Mouse (Mus musculus) limb, embryonic 11.5 days (tissue): Measurements from ENCODE around the gene Gart. TPM values are rescaled to one million over a fixed set of nuclear protein-coding genes. Genes with fewer than 3 reads are reported as not detected.
"Not testable (repeated sequence)": the region's sequence is repeated elsewhere in the genome, so short reads cannot be mapped to it uniquely, and the experiment has no call there.

Experiments
- ATAC-seq: fragments of 200-750 bp; cut with Nextera tagmentation; 2 replicates; pipeline ENCODE4 v1.8.0; 2017; ENCODE audit warnings: low read depth; ENCODE audit not compliant: insufficient number of reproducible peaks, low FRiP score, low TSS enrichment
- DNase-seq: peaks from one replicate; pipeline ENCODE4 v3.0.0-alpha.2; 2015; ENCODE audit warnings: low spot score
- H3K27ac ChIP-seq: fragments of 300-500 bp; sonication (generic); replicated peaks from 2 replicates; pipeline ENCODE4 v1.5.1; 2014; ENCODE audit warnings: low read depth, mild to moderate bottlenecking, low read length
- H3K27me3 ChIP-seq: fragments of 300-500 bp; sonication (generic); 2 replicates; pipeline ENCODE4 v1.6.1; 2014; ENCODE audit warnings: mild to moderate bottlenecking, low read length, mixed read lengths; ENCODE audit not compliant: control insufficient read depth, insufficient read depth
- H3K36me3 ChIP-seq: fragments of 300-500 bp; sonication (generic); 2 replicates; pipeline ENCODE4 v1.6.1; 2014; ENCODE audit warnings: mild to moderate bottlenecking, low read length, moderate library complexity, mixed read lengths; ENCODE audit not compliant: control insufficient read depth, insufficient read depth
- H3K4me1 ChIP-seq: fragments of 300-500 bp; sonication (generic); 2 replicates; pipeline ENCODE4 v1.6.1; 2014; ENCODE audit warnings: low read length, mixed read lengths; ENCODE audit not compliant: control insufficient read depth, insufficient read depth
- H3K4me2 ChIP-seq: fragments of 300-500 bp; sonication (generic); 2 replicates; pipeline ENCODE4 v1.6.1; 2014; ENCODE audit warnings: low read depth, mild to moderate bottlenecking, moderate library complexity; ENCODE audit not compliant: severe bottlenecking
- H3K4me3 ChIP-seq: fragments of 300-500 bp; sonication (generic); 2 replicates; pipeline ENCODE4 v1.5.1; 2014; ENCODE audit warnings: low read depth, low read length
- H3K9ac ChIP-seq: fragments of 300-500 bp; sonication (generic); 2 replicates; pipeline ENCODE4 v1.6.1; 2014; ENCODE audit warnings: mild to moderate bottlenecking, low read length
- H3K9me3 ChIP-seq: fragments of 300-500 bp; sonication (generic); 2 replicates; pipeline ENCODE4 v1.6.1; 2016; ENCODE audit warnings: low read length; ENCODE audit not compliant: control insufficient read depth
- WGBS: fragments of 180-500 bp; shearing (Covaris S2); extraction: QIAGEN DNeasy Blood & Tissue Kit; methylation state at CpG from one replicate; pipeline ENCODE4 v1.1.7; 2014; 5-methylcytosine and 5-hydroxymethylcytosine counted together
- polyA plus RNA-seq: library from polyadenylated mRNA; unstranded; fragments of >200 nt; fragmentation: Nextera tagmentation; extraction: Ambion mirVana; gene quantifications from 2 replicates; pipeline ENCODE4 v1.2.1, GENCODE M21; 2014

Gene Gart
- polyA plus RNA-seq, 1 experiment from 2014 or later, result 131 TPM

- not testable (repeated sequence) for H3K9me3 ChIP-seq, H3K27me3 ChIP-seq, H3K27ac ChIP-seq, H3K4me1 ChIP-seq, H3K4me2 ChIP-seq, H3K36me3 ChIP-seq, ATAC-seq, DNase-seq, H3K4me3 ChIP-seq, H3K9ac ChIP-seq
- WGBS, result no CpG with 5 or more reads among the region's 2 CpGs
These were observed 1.3 kb downstream of the Gart start for GRCm38 (mm10) chr16:91645420-91645819.

GRCm38 (mm10) chr16:91644901-91645300, 1.9 kb downstream of the Gart start:
- no peak for ATAC-seq

GRCm38 (mm10) chr16:91640171-91640570, 6.6 kb downstream of the Gart start:
- Histone ChIP-seq H3K4me1 (no peaks in the 10 kb centered on the region), H3K4me3 (no peak overlapping the region), H3K4me2 (no peak overlapping the region), H3K9me3 (no peaks in the 10 kb centered on the region), H3K36me3 (peaks cover 27% of the 10 kb centered on the region), H3K9ac (no peak overlapping the region), H3K27me3 (no peaks in the 10 kb centered on the region), H3K27ac (no peak overlapping the region)
- ATAC-seq (no peak), DNase-seq (no peak)
- WGBS, result 94% methylated on average over 8 of the region's 8 CpGs

More at GRCm38 (mm10) chr16:91644901-91645300, 1.9 kb downstream of the Gart start:
- no peak overlapping the region for H3K4me3 ChIP-seq
- peaks cover 9% of the 10 kb centered on the region; the same call in 1 of the 2 replicates for H3K36me3 ChIP-seq
- H3K9ac ChIP-seq, result no peak overlapping the region
- H3K4me2 ChIP-seq, result no peak overlapping the region
- H3K9me3 ChIP-seq, result no peaks in the 10 kb centered on the region
- no peaks in the 10 kb centered on the region for H3K27me3 ChIP-seq
- H3K4me1 ChIP-seq, result 0 out of 2 replicates have a peak, but pooled peaks cover 3% of the 10 kb centered on the region
- no peak overlapping the region for H3K27ac ChIP-seq
- 82% methylated on average over 2 of the region's 2 CpGs for WGBS
- DNase-seq, result no peak

GRCm38 (mm10) chr16:91639636-91640035, 7.1 kb downstream of the Gart start:
- Histone ChIP-seq H3K36me3 (peaks cover 30% of the 10 kb centered on the region), H3K9me3 (no peaks in the 10 kb centered on the region), H3K27ac (no peak overlapping the region), H3K4me3 (no peak overlapping the region), H3K4me2 (no peak overlapping the region), H3K4me1 (no peaks in the 10 kb centered on the region), H3K9ac (no peak overlapping the region), H3K27me3 (no peaks in the 10 kb centered on the region)
- ATAC-seq (no peak), DNase-seq (no peak)
- WGBS, result 92% methylated on average over 2 of the region's 2 CpGs

- ATAC-seq (no peak), DNase-seq (no peak)
- 96% methylated on average over 5 of the region's 5 CpGs for WGBS
- Histone ChIP-seq H3K9me3 (no peaks in the 10 kb centered on the region), H3K27ac (no peak overlapping the region), H3K4me3 (no peak overlapping the region), H3K36me3 (peaks cover 30% of the 10 kb centered on the region), H3K9ac (no peak overlapping the region), H3K4me2 (no peak overlapping the region), H3K27me3 (no peaks in the 10 kb centered on the region), H3K4me1 (no peaks in the 10 kb centered on the region)
These were observed 7.6 kb downstream of the Gart start for GRCm38 (mm10) chr16:91639161-91639560.

GRCm38 (mm10) chr16:91633641-91634040, 13.1 kb downstream of the Gart start:
- no peak overlapping the region for H3K4me3 ChIP-seq
- peaks cover 29% of the 10 kb centered on the region for H3K36me3 ChIP-seq
- DNase-seq, result no peak
- H3K27ac ChIP-seq, result no peak overlapping the region
- H3K4me2 ChIP-seq, result no peak overlapping the region
- H3K9me3 ChIP-seq, result no peaks in the 10 kb centered on the region
- WGBS, result 91% methylated on average over 12 of the region's 12 CpGs
- H3K27me3 ChIP-seq, result no peaks in the 10 kb centered on the region
- no peak for ATAC-seq
- no peaks in the 10 kb centered on the region for H3K4me1 ChIP-seq
- no peak overlapping the region for H3K9ac ChIP-seq

GRCm38 (mm10) chr16:91632940-91633339, 13.8 kb downstream of the Gart start:
- DNase-seq (no peak), ATAC-seq (no peak)
- Histone ChIP-seq H3K4me3 (no peak overlapping the region), H3K4me1 (no peaks in the 10 kb centered on the region), H3K4me2 (no peak overlapping the region), H3K27me3 (no peaks in the 10 kb centered on the region), H3K9me3 (no peaks in the 10 kb centered on the region), H3K36me3 (peaks cover 29% of the 10 kb centered on the region), H3K27ac (no peak overlapping the region), H3K9ac (no peak overlapping the region)
- WGBS, result 94% methylated on average over 7 of the region's 7 CpGs

- Histone ChIP-seq H3K4me1 (no peaks in the 10 kb centered on the region), H3K27me3 (no peaks in the 10 kb centered on the region), H3K4me2 (no peak overlapping the region), H3K9me3 (no peaks in the 10 kb centered on the region), H3K4me3 (no peak overlapping the region), H3K9ac (no peak overlapping the region), H3K36me3 (peaks cover 24% of the 10 kb centered on the region), H3K27ac (no peak overlapping the region)
- 90% methylated on average over 5 of the region's 5 CpGs for WGBS
- ATAC-seq, result no peak
- DNase-seq, result no peak
These were observed 14.3 kb downstream of the Gart start for GRCm38 (mm10) chr16:91632439-91632838.

- Histone ChIP-seq H3K9me3 (no peaks in the 10 kb centered on the region), H3K9ac (no peak overlapping the region), H3K4me3 (no peak overlapping the region), H3K4me1 (no peaks in the 10 kb centered on the region), H3K27ac (no peak overlapping the region), H3K27me3 (no peaks in the 10 kb centered on the region), H3K36me3 (peaks cover 20% of the 10 kb centered on the region), H3K4me2 (no peak overlapping the region)
- WGBS, result 79% methylated on average over 1 of the region's 1 CpGs
- ATAC-seq, result no peak
- no peak for DNase-seq
These were observed 16.2 kb downstream of the Gart start for GRCm38 (mm10) chr16:91630584-91630983.
